Mouse (Mus musculus): ENCODE data around the gene Adal. TPM values are rescaled to one million over a fixed set of nuclear protein-coding genes. Genes with fewer than 3 reads are reported as not detected.

Gene Adal
- 23.4 and 26.9 TPM in 2 replicates for polyA plus RNA-seq (2012; rRNA removed)

GRCm38 (mm10) chr2:121140018-121140882, at the start of gene Adal, which contains the start of gene Lcmt2:
Gene Adal, plus strand, starts transcription at chr2:121140428.
Gene Lcmt2, minus strand, starts transcription at chr2:121140653.

GRCm38 (mm10) chr2:121109695-121110094, 30.5 kb upstream of the Adal start, which contains the start of gene Tgm7:
Gene Tgm7, minus strand, starts transcription at chr2:121109795.

GRCm38 (mm10) chr2:121170481-121170971, 30.3 kb downstream of the Adal start, which contains the start of gene Tubgcp4:
Gene Tubgcp4, plus strand, starts transcription at chr2:121170654.

GRCm38 (mm10) chr2:121170980-121171742, 30.9 kb downstream of the Adal start, which contains the start of gene Zscan29:
Gene Zscan29, minus strand, starts transcription at chr2:121171125.

Other genes with a start within 250 kb of the Adal start
- 23.3 TPM in 2 replicates for gene Ubr1, start 169.7 kb upstream of the Adal start, polyA plus RNA-seq (2012; rRNA removed)
- gene Tmem62, start 163.4 kb upstream of the Adal start, polyA plus RNA-seq (2012; rRNA removed) = 11.6 and 12.5 TPM in 2 replicates
- gene Ccndbp1, start 132.0 kb upstream of the Adal start, polyA plus RNA-seq (2012; rRNA removed) = 62.9 and 64.2 TPM in 2 replicates
- 0.28 and 0.61 TPM in 2 replicates for gene Epb42, start 103.4 kb upstream of the Adal start, polyA plus RNA-seq (2012; rRNA removed)
- 0.06 TPM in 1 of 2 replicates, not detected in the other for gene Tgm5, start 54.6 kb upstream of the Adal start, polyA plus RNA-seq (2012; rRNA removed)
- gene Tgm7, start 30.6 kb upstream of the Adal start, polyA plus RNA-seq (2012; rRNA removed) = 0.11 and 0.12 TPM in 2 replicates
- 9.2 and 11.1 TPM in 2 replicates for gene Lcmt2, start 225 bp downstream of the Adal start, polyA plus RNA-seq (2012; rRNA removed)
- 52.5 and 55.1 TPM in 2 replicates for gene Tubgcp4, start 30.2 kb downstream of the Adal start, polyA plus RNA-seq (2012; rRNA removed)
- gene Zscan29, start 30.7 kb downstream of the Adal start, polyA plus RNA-seq (2012; rRNA removed) = 7.2 and 7.3 TPM in 2 replicates
- 149 and 152 TPM in 2 replicates for gene Trp53bp1, start 131.0 kb downstream of the Adal start, polyA plus RNA-seq (2012; rRNA removed)
- 13.2 and 15.6 TPM in 2 replicates for gene Map1a, start 149.2 kb downstream of the Adal start, polyA plus RNA-seq (2012; rRNA removed)
- 25.1 and 25.2 TPM in 2 replicates for gene Ppip5k1, start 215.0 kb downstream of the Adal start, polyA plus RNA-seq (2012; rRNA removed)
- 37.0 and 45.0 TPM in 2 replicates for gene Ckmt1, start 217.3 kb downstream of the Adal start, polyA plus RNA-seq (2012; rRNA removed)
- 0.01 and 0.06 TPM in 2 replicates for gene Strc, start 246.7 kb downstream of the Adal start, polyA plus RNA-seq (2012; rRNA removed)